Mouse (Mus musculus) inflammation-experienced regulatory T-cells, adult 6 months (primary cell): Measurements from ENCODE around the gene Kctd14. TPM values are rescaled to one million over a fixed set of nuclear protein-coding genes. Genes with fewer than 3 reads are reported as not detected.
A peak's percentile ranks its signal among the peaks of the same experiment; 100 is the strongest.

Experiments used
- ATAC-seq: one replicate; pipeline ENCODE4 v1.8.0; 2017
- polyA plus RNA-seq, 3 experiments: library from polyadenylated mRNA; unstranded; fragments of 100-300 nt; shearing (Covaris generic); gene quantifications; one replicate each; pipeline ENCODE4 v1.2.1; 2017

The Kctd14 gene
- polyA plus RNA-seq, 3 experiments from 2014 or later: 0.30 to 1.3 (median 0.53) TPM

GRCm38 (mm10) chr7:97446171-97446925 is 4.8 kb upstream of the Kctd14 start:
- no peak for ATAC-seq

GRCm38 (mm10) chr7:97447050-97447531 is 4.0 kb upstream of the Kctd14 start:
- no peak for ATAC-seq

GRCm38 (mm10) chr7:97452196-97452595 is 1.1 kb downstream of the Kctd14 start:
- ATAC-seq: no peak

GRCm38 (mm10) chr7:97453141-97453921 is 2.2 kb downstream of the Kctd14 start:
- ATAC-seq: peak; percentile 38

- ATAC-seq: no peak
Measured at GRCm38 (mm10) chr7:97454795-97455194, 3.7 kb downstream of the Kctd14 start.

- no peak for ATAC-seq
Measured at GRCm38 (mm10) chr7:97455577-97455976, 4.5 kb downstream of the Kctd14 start.

- ATAC-seq: no peak
Measured at GRCm38 (mm10) chr7:97473001-97473400, 21.9 kb downstream of the Kctd14 start.

GRCm38 (mm10) chr7:97479349-97479748 is 28.2 kb downstream of the Kctd14 start:
- no peak for ATAC-seq

- ATAC-seq: peak; percentile 3
Measured at GRCm38 (mm10) chr7:97480290-97480689, 29.2 kb downstream of the Kctd14 start.

GRCm38 (mm10) chr7:97480821-97481339 is 29.8 kb downstream of the Kctd14 start, which contains the start of gene Ints4:
TSS of gene Ints4 (plus strand) at chr7:97480956.
- peak; percentile 99 for ATAC-seq

GRCm38 (mm10) chr7:97483378-97483777 is 32.3 kb downstream of the Kctd14 start:
- no peak for ATAC-seq

- peak; percentile 56 for ATAC-seq
Measured at GRCm38 (mm10) chr7:97491157-97491556, 40.0 kb downstream of the Kctd14 start.

- peak; percentile 56 for ATAC-seq
Measured at GRCm38 (mm10) chr7:97492420-97492819, 41.3 kb downstream of the Kctd14 start.

GRCm38 (mm10) chr7:97495052-97495451 is 43.9 kb downstream of the Kctd14 start:
- ATAC-seq: no peak

- no peak for ATAC-seq
Measured at GRCm38 (mm10) chr7:97500555-97501209, 49.6 kb downstream of the Kctd14 start.

Other genes starting within 250 kb of the Kctd14 start
- gene Usp35, start 119.3 kb upstream of the Kctd14 start, polyA plus RNA-seq: 1 to 10 TPM in 2 of 3 experiments, under 1 TPM in 1; 0.87 to 2.3 (median 2.3) TPM
- gene Kctd21, start 119.0 kb upstream of the Kctd14 start, polyA plus RNA-seq: 1 to 10 TPM in 2 of 3 experiments, under 1 TPM in 1; 0.97 to 1.6 (median 1.5) TPM
- gene Alg8, start 79.7 kb upstream of the Kctd14 start, polyA plus RNA-seq: 10 to 100 TPM; 18.9 to 27.2 (median 22.7) TPM
- gene Ndufc2, start 51.3 kb upstream of the Kctd14 start, polyA plus RNA-seq: 100 to 1,000 TPM; 178 to 215 (median 183) TPM
- gene Thrsp, start 33.6 kb upstream of the Kctd14 start, polyA plus RNA-seq: under 1 TPM in 2 of 3 experiments, not detected in 1; 0.35 to 0.38 TPM
- 10 to 100 TPM; 36.7 to 53.5 (median 40.3) TPM for gene Ints4, start 29.6 kb downstream of the Kctd14 start, polyA plus RNA-seq
- gene Aamdc, start 128.2 kb downstream of the Kctd14 start, polyA plus RNA-seq: 10 to 100 TPM; 30.3 to 51.0 (median 45.9) TPM
- gene Rsf1, start 128.6 kb downstream of the Kctd14 start, polyA plus RNA-seq: 10 to 100 TPM; 22.5 to 31.6 (median 30.1) TPM
- 10 to 100 TPM; 86.2 to 95.6 (median 88.7) TPM for gene Clns1a, start 245.3 kb downstream of the Kctd14 start, polyA plus RNA-seq